Mouse (Mus musculus) ES-E14 (cell line): ENCODE measurements around the gene Blvrb.

Source experiments
- CHD2 ChIP-seq: IDR thresholded peaks from 2 replicates; pipeline ENCODE4 v1.6.1; 2014; ENCODE audit warnings: mild to moderate bottlenecking, low read depth, low read length, inconsistent platforms
- HCFC1 ChIP-seq: IDR thresholded peaks from 2 replicates; pipeline ENCODE4 v1.6.1; 2012; ENCODE audit warnings: low read length, inconsistent platforms, borderline replicate concordance; ENCODE audit not compliant: insufficient read depth
- MAFK ChIP-seq: IDR thresholded peaks from 2 replicates; pipeline ENCODE4 v1.6.1; 2014; ENCODE audit warnings: mild to moderate bottlenecking, low read depth, low read length, inconsistent platforms; ENCODE audit not compliant: insufficient read depth
- ZNF384 ChIP-seq: IDR thresholded peaks from 2 replicates; pipeline ENCODE4 v1.6.1; 2012; ENCODE audit warnings: low read depth, low read length, inconsistent platforms

- TF ChIP-seq MAFK (no peak), HCFC1 (no peak), ZNF384 (peak; percentile 91), CHD2 (no peak)
These were observed 43.0 kb downstream of the Blvrb start for GRCm38 (mm10) chr7:27490543-27491329.
